Mouse (Mus musculus) embryonic facial prominence, embryonic 13.5 days (tissue): ENCODE results near the gene Tulp2. TPM values are rescaled to one million over a fixed set of nuclear protein-coding genes. Genes with fewer than 3 reads are reported as not detected.
"Not testable (repeated sequence)": the region's sequence is repeated elsewhere in the genome, so short reads cannot be mapped to it uniquely, and the experiment has no call there.

Source experiments
- ATAC-seq: fragments of 200-750 bp; cut with Nextera tagmentation; 2 replicates; pipeline ENCODE4 v1.8.0; 2017; ENCODE audit warnings: low read depth; ENCODE audit not compliant: insufficient number of reproducible peaks, insufficient read depth, low FRiP score, low TSS enrichment
- H3K27ac ChIP-seq: fragments of 300-500 bp; sonication (generic); 2 replicates; pipeline ENCODE4 v1.5.1; 2015; ENCODE audit warnings: moderate library complexity, mild to moderate bottlenecking, inconsistent platforms
- H3K27me3 ChIP-seq: fragments of 300-500 bp; sonication (generic); 2 replicates; pipeline ENCODE4 v1.6.1; 2015; ENCODE audit warnings: mild to moderate bottlenecking, inconsistent platforms
- H3K36me3 ChIP-seq: fragments of 300-500 bp; sonication (generic); 2 replicates; pipeline ENCODE4 v1.6.1; 2015; ENCODE audit warnings: mild to moderate bottlenecking, inconsistent platforms
- H3K4me1 ChIP-seq: fragments of 300-500 bp; sonication (generic); 2 replicates; pipeline ENCODE4 v1.6.1; 2015; ENCODE audit warnings: inconsistent platforms
- H3K4me2 ChIP-seq: fragments of 300-500 bp; sonication (generic); 2 replicates; pipeline ENCODE4 v1.6.1; 2015; ENCODE audit warnings: moderate library complexity, mild to moderate bottlenecking, inconsistent platforms
- H3K4me3 ChIP-seq: fragments of 300-500 bp; sonication (generic); 2 replicates; pipeline ENCODE4 v1.5.1; 2015; ENCODE audit warnings: mild to moderate bottlenecking, inconsistent platforms
- H3K9ac ChIP-seq: fragments of 300-500 bp; sonication (generic); 2 replicates; pipeline ENCODE4 v1.6.1; 2015; ENCODE audit warnings: mild to moderate bottlenecking, inconsistent platforms
- H3K9me3 ChIP-seq: fragments of 300-500 bp; sonication (generic); 2 replicates; pipeline ENCODE4 v1.6.1; 2016; ENCODE audit warnings: inconsistent platforms
- WGBS: fragments of 180-500 bp; shearing (Covaris S2); methylation state at CpG from one replicate; pipeline ENCODE4 v1.1.7; 2015; ENCODE audit warnings: mixed read lengths; 5-methylcytosine and 5-hydroxymethylcytosine counted together
- polyA plus RNA-seq: library from polyadenylated mRNA; unstranded; fragments of >200 nt; fragmentation: Nextera tagmentation; extraction: Ambion mirVana; gene quantifications from 2 replicates; pipeline ENCODE4 v1.2.1, GENCODE M21; 2015

Tulp2 gene
- polyA plus RNA-seq, 1 experiment from 2014 or later: 0.59 TPM

DNA sequence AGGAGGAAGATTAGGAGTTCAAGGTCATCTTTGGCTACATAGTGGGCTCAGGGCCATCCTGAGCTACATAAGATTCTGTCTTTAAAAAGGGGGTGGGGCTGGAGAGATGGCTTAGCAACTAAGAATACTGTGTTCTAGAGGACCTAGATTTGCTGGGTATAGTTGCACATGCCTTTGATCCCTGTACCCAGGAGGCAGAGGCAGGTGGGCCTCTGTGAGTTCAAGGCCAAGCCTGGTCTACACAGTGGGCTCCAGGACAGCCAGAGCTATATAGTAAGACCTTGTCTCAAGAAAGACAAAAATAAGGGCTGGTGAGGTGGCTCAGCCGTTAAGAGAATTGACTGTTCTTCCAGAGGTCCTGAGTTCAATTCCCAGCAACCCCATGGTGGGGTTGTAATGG is 31.7 kb upstream of the Tulp2 start:
- H3K4me1 ChIP-seq: peaks cover 3% of the 10 kb centered on the region; the same call in 1 of the 2 replicates
- H3K27me3 ChIP-seq: no peaks in the 10 kb centered on the region
- H3K27ac ChIP-seq: no peak overlapping the region
- no peak for ATAC-seq
- H3K9me3 ChIP-seq: no peaks in the 10 kb centered on the region
- peaks cover 72% of the 10 kb centered on the region for H3K36me3 ChIP-seq
- WGBS: 91% methylated on average over 1 of the region's 1 CpGs
- no peak overlapping the region for H3K9ac ChIP-seq
- no peak overlapping the region for H3K4me3 ChIP-seq
- no peak overlapping the region for H3K4me2 ChIP-seq

DNA sequence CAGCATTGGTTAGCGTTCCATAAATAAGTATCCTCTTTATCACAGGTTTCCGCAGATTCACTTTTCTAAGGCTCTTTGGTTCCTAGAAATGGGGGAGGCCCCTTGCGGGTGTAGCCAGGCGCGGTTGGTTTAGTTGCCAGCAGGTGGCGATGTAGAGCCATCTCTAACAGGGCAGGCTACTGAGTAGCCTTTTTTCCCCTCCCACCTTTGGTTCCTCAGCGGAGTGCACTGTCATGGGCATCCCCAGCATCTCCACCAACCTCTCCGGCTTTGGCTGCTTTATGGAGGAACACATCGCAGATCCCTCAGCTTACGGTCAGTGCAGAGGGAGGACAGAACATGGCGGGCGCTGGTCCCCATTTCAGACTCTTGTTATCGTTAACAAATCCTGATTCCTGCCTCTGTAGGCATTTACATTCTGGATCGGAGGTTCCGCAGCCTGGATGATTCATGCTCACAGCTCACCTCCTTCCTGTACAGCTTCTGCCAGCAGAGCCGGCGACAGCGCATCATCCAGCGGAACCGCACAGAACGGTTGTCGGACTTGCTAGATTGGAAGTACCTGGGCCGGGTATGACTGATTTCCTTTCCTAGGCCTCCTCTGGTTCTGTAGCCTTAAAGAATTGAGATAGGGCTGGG is 30.2 kb upstream of the Tulp2 start:
- H3K4me2 ChIP-seq: no peak overlapping the region
- H3K9ac ChIP-seq: no peak overlapping the region
- peaks cover 76% of the 10 kb centered on the region for H3K36me3 ChIP-seq
- no peak overlapping the region for H3K4me3 ChIP-seq
- no peaks in the 10 kb centered on the region for H3K9me3 ChIP-seq
- WGBS: 58% methylated on average over 23 of the region's 23 CpGs
- 0 out of 2 replicates have a peak, but pooled peaks have one; percentile 49 for ATAC-seq
- H3K27me3 ChIP-seq: no peaks in the 10 kb centered on the region
- H3K27ac ChIP-seq: no peak overlapping the region
- peaks cover 7% of the 10 kb centered on the region; the same call in 1 of the 2 replicates for H3K4me1 ChIP-seq

- Histone ChIP-seq H3K9ac (no peak overlapping the region), H3K9me3 (no peaks in the 10 kb centered on the region), H3K4me2 (no peak overlapping the region), H3K27ac (no peak overlapping the region), H3K4me1 (peaks cover 23% of the 10 kb centered on the region), H3K36me3 (peaks cover 72% of the 10 kb centered on the region), H3K27me3 (no peaks in the 10 kb centered on the region), H3K4me3 (no peak overlapping the region)
- ATAC-seq: no peak
- WGBS: 90% methylated on average over 15 of the region's 15 CpGs
Measured at GRCm38 (mm10) chr7:45454971-45455370, 26.7 kb upstream of the Tulp2 start.

- Histone ChIP-seq H3K9me3 (no peaks in the 10 kb centered on the region), H3K4me3 (no peak overlapping the region), H3K4me2 (no peak overlapping the region), H3K4me1 (peaks cover 35% of the 10 kb centered on the region), H3K36me3 (peaks cover 69% of the 10 kb centered on the region), H3K9ac (no peak overlapping the region), H3K27ac (no peak overlapping the region; the same call in 1 of the 2 replicates), H3K27me3 (no peaks in the 10 kb centered on the region)
- ATAC-seq: no peak
- WGBS: 71% methylated on average over 13 of the region's 13 CpGs
Measured at GRCm38 (mm10) chr7:45455932-45456696, 25.6 kb upstream of the Tulp2 start.

GRCm38 (mm10) chr7:45456721-45457203 is 24.9 kb upstream of the Tulp2 start:
- ATAC-seq: no peak
- Histone ChIP-seq H3K9ac (peak overlapping the region; percentile 93; the same call in 1 of the 2 replicates), H3K4me2 (peak overlapping the region; percentile 84), H3K27ac (peak overlapping the region; percentile 11; the same call in 1 of the 2 replicates), H3K36me3 (peaks cover 67% of the 10 kb centered on the region), H3K4me3 (peak overlapping the region; percentile 80), H3K9me3 (no peaks in the 10 kb centered on the region), H3K4me1 (peaks cover 39% of the 10 kb centered on the region), H3K27me3 (no peaks in the 10 kb centered on the region)
- WGBS: 56% methylated on average over 9 of the region's 9 CpGs

- Histone ChIP-seq H3K27ac (peak overlapping the region; percentile 44; the same call in 1 of the 2 replicates), H3K4me2 (peak overlapping the region; percentile 84), H3K4me1 (peaks cover 41% of the 10 kb centered on the region), H3K9me3 (no peaks in the 10 kb centered on the region), H3K27me3 (no peaks in the 10 kb centered on the region), H3K4me3 (peak overlapping the region; percentile 80), H3K36me3 (peaks cover 66% of the 10 kb centered on the region), H3K9ac (peak overlapping the region; percentile 93)
- 58% methylated on average over 10 of the region's 10 CpGs for WGBS
- ATAC-seq: no peak
Measured at GRCm38 (mm10) chr7:45457204-45458060, 24.2 kb upstream of the Tulp2 start.

- H3K4me2 ChIP-seq: peak overlapping the region; percentile 84
- no peaks in the 10 kb centered on the region for H3K27me3 ChIP-seq
- no peaks in the 10 kb centered on the region for H3K9me3 ChIP-seq
- peak overlapping the region; percentile 80 for H3K4me3 ChIP-seq
- peak overlapping the region; percentile 93 for H3K9ac ChIP-seq
- peak overlapping the region; percentile 96 for H3K27ac ChIP-seq
- H3K4me1 ChIP-seq: peaks cover 41% of the 10 kb centered on the region
- peak; percentile 58 for ATAC-seq
- peaks cover 65% of the 10 kb centered on the region for H3K36me3 ChIP-seq
- WGBS: under 1% methylated on average over 43 of the region's 43 CpGs
Measured at GRCm38 (mm10) chr7:45458748-45459563, 22.7 kb upstream of the Tulp2 start.

DNA sequence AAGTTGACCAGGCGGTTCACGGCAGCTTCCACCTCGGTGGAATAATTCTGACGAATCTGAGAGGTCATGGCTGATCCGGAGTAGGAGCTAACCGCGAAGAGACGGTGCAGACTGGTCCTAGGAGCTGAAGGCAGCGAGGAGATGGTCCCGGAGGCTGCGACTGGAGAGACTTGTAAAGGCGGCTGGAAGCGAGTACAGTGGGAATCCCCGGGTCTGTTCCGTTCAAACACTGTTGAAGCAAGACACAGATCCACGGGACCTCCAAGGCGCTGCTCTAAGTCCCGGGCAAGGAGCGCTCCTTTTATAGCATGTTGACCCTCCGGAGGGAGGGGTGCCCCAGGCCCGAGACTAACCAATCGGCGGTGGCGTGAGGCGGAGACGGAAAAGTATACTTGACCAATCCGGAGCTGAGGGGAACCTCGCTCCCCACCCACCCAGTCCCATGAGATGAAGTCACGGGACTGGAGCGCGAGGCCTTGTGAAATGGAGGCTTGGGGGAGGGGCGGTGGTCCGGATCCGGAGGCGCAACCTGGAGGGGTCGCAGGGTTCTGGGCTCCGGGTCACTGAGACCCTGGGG is 22.0 kb upstream of the Tulp2 start, which contains the start of gene Ftl1:
Ftl1 (minus strand) TSS at position 321 of the 577 bp plus-strand sequence.
- H3K9me3 ChIP-seq, H3K27me3 ChIP-seq: not testable (repeated sequence)
- WGBS: under 1% methylated on average over 29 of the region's 37 CpGs
- H3K36me3 ChIP-seq: peaks cover 65% of the 10 kb centered on the region
- peak within 1 kb of the TSS; percentile 96 for H3K27ac ChIP-seq
- peak within 1 kb of the TSS; percentile 93 for H3K9ac ChIP-seq
- H3K4me3 ChIP-seq: peak within 1 kb of the TSS; percentile 80
- ATAC-seq: peak; percentile 94
- H3K4me1 ChIP-seq: peaks cover 41% of the 10 kb centered on the region
- H3K4me2 ChIP-seq: peak within 1 kb of the TSS; percentile 84

GRCm38 (mm10) chr7:45460377-45460776 is 21.3 kb upstream of the Tulp2 start:
- Histone ChIP-seq H3K27me3 (no peaks in the 10 kb centered on the region), H3K36me3 (peaks cover 65% of the 10 kb centered on the region), H3K9ac (peak overlapping the region; percentile 52), H3K4me2 (peak overlapping the region; percentile 62), H3K27ac (peak overlapping the region; percentile 96), H3K4me3 (peak overlapping the region; percentile 80), H3K9me3 (no peaks in the 10 kb centered on the region), H3K4me1 (peaks cover 47% of the 10 kb centered on the region)
- ATAC-seq: no peak
- whole genome bisulfite sequencing: 76% methylated on average over 7 of the region's 7 CpGs

DNA sequence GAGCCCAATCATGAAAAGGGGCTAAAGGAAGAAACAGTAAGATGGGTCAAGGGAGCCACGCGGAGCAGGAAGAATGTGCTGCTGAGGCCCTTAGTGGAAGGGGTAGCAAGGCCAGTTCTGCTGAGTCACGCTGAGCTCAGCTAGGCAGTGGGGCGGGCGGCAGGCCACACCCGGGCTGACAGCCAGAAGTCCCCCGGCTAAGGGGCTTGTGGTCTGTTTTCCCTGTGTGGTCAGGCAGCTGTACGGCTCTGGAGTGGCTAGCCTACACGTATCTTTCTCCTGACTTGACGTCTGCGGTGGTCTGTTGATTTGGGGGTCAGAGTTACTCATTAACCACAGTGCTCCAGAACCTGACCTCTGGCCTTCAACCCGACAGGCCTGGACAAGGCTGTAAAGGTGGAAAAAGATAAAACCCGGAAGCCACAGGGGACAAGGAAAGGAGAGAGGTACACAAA is 20.8 kb upstream of the Tulp2 start:
- WGBS: 25% methylated on average over 13 of the region's 13 CpGs
- Histone ChIP-seq H3K4me3 (peak overlapping the region; percentile 80), H3K27ac (peak overlapping the region; percentile 96), H3K36me3 (peaks cover 62% of the 10 kb centered on the region), H3K4me2 (peak overlapping the region; percentile 62), H3K4me1 (peaks cover 52% of the 10 kb centered on the region), H3K27me3 (no peaks in the 10 kb centered on the region), H3K9ac (peak overlapping the region; percentile 52), H3K9me3 (no peaks in the 10 kb centered on the region)
- 0 out of 2 replicates have a peak, but pooled peaks have one; percentile 12 for ATAC-seq
